Mouse (Mus musculus): Measurements from ENCODE around the gene Tmem145.
"Not testable (repeated sequence)": the region's sequence is repeated elsewhere in the genome, so short reads cannot be mapped to it uniquely, and the experiment has no call there.

Tmem145 gene

GRCm38 (mm10) chr7:25316532-25317445 lies 10.9 kb downstream of the Tmem145 start, which contains the start of gene Megf8:
Gene Megf8 (plus strand): TSS chr7:25317164.
- in situ Hi-C loops (cut with MboI; ENCODE audit: low sequenced_read_pairs): no loop called here

DNA sequence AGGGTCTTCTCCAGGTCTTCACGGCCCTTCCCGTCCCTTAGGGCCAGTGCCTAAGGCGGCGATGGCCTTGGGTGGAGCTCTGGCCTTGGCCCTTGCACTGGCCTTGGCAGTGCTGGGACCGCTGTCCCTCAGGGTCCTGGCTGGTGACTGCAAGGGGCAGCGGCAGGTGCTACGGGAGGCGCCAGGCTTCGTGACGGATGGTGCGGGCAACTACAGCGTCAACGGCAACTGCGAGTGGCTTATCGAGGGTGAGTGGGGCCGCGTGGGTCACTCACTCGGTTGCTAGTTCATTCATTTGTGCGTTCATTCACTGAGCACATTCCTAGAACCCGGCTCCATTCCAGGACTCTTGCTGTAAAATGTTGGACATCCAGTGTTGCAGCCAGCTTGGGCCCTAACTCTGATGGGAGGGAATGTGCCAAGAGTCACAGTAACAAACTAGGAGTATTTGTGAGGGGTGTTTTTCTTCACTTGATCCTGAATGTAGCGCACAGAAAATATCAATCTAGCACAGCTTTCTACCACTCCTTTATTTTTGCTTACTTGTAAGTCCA lies 11.6 kb downstream of the Tmem145 start:
- in situ Hi-C loops (cut with MboI; ENCODE audit: low sequenced_read_pairs): no loop called here

- in situ Hi-C loops (cut with MboI; ENCODE audit: low sequenced_read_pairs): no loop called here
Measured at GRCm38 (mm10) chr7:25322058-25322484, 16.2 kb downstream of the Tmem145 start.

DNA sequence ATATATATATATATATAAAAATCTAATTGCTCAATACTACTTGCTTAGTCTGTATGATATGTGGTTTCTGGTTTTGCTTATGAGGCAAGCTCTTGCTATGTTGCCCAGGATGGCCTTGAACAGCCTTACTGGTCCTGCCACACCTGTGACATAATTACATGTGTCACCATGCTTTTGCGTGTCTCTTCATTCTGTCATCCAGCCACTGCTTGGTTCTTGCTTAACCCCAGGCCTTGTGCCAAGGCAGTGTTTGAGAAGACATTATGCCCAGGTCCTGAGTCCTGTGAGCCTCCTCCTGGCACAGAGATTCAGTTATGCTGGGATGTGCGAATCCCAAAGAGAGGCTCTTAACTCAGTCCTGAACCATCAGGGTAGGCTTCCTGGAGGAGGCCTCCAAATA lies 17.3 kb downstream of the Tmem145 start:
- in situ Hi-C loops (cut with MboI; ENCODE audit: low sequenced_read_pairs): no loop called here

DNA sequence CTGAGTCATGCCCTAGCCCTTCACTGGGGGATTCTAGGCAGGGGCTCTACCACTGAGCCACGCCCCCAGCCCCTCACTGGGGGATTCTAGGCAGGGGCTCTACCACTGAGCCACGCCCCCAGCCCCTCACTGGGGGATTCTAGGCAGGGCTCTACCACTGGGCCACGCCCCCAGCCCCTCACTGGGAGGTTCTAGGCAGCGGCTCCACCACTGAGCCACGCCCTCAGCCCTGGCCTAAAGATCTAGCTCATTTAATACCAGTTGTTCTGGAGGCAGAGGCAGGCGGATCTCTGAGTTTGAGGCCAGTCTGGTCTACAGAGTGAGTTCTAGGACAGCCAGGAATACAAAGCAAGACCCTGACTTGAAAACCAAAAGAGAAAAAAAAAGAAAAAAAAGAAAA lies 19.5 kb downstream of the Tmem145 start:
- in situ Hi-C loops (cut with MboI; ENCODE audit: low sequenced_read_pairs): not testable (repeated sequence)

DNA sequence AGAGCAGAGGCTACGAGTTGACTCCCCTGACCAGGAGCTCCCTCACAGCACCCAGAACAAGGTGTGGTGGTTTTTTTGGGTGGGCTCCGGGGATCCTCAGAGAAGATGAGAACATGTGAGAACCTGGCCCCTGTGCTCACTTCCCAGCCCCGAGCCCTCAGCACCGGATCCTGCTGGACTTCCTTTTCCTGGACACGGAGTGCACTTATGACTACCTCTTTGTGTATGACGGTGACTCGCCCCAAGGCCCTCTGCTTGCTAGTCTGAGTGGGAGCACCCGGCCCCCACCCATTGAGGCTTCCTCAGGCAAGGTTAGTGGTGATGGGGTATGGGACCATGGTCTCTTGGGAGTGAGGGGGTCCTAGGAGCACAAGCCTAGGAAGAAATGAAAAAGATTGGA lies 20.3 kb downstream of the Tmem145 start:
- in situ Hi-C loops (cut with MboI; ENCODE audit: low sequenced_read_pairs): no loop called here

- in situ Hi-C loops (cut with MboI; ENCODE audit: low sequenced_read_pairs): no loop called here
Measured at GRCm38 (mm10) chr7:25333596-25334307, 27.8 kb downstream of the Tmem145 start.

- in situ Hi-C loops (cut with MboI; ENCODE audit: low sequenced_read_pairs): no loop called here
Measured at GRCm38 (mm10) chr7:25334472-25334871, 28.6 kb downstream of the Tmem145 start.

DNA sequence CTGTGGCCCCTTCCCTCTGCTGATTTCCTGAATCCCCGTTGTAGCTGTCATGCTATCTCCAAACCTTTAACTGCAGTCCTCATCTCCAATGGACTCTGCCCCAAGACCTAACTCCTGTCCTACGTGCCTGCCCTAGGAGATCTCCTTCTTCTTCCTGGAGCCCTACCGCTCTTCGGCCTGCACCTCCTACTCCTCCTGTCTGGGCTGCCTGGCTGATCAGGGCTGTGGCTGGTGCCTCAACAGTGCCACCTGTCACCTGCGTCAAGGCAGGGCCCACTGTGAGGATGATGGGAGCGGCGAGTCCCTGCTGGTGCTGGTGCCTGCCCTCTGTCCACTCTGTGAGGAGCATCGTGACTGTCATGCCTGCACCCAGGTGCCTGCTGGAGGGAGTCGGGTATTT lies 33.4 kb downstream of the Tmem145 start:
- in situ Hi-C loops (cut with MboI; ENCODE audit: low sequenced_read_pairs): no loop called here

DNA sequence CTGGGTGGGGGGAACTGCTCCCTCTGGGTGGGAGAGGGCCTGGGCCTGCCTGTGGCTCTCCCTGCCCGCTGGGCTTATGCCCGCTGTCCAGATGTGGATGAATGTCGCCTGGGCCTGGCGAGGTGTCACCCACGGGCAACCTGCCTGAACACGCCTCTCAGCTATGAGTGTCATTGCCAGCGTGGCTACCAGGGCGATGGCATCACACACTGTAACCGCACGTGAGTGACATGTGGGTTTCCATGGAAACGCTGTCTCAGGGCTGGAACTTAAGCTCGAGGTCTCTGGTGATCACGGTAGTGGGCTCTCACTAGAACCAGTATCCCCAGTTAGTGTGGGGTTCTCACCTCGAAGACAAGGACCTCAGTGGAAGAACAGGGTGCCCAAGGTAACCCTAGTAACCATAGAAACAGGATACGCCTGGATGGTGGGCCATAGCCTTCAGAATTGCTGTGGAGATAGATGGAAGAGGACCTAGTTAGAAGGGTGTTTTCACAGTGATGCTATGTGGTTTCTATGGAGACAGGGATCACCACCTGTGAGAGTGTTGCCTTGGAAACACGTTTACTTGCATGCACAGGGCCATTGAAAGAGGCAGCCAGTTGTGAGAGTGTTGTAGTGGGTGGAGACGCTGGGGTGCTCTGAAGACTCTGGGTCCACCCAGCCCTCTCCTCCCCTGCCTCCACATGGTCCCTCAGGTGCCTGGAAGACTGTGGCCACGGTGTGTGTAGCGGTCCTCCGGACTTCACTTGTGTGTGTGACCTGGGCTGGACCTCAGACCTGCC lies 35.3 kb downstream of the Tmem145 start:
- in situ Hi-C loops (cut with MboI; ENCODE audit: low sequenced_read_pairs): no loop called here

- in situ Hi-C loops (cut with MboI; ENCODE audit: low sequenced_read_pairs): no loop called here
Measured at GRCm38 (mm10) chr7:25348861-25349260, 43.0 kb downstream of the Tmem145 start.

- in situ Hi-C loops (cut with MboI; ENCODE audit: low sequenced_read_pairs): no loop called here
Measured at GRCm38 (mm10) chr7:25358721-25359206, 52.9 kb downstream of the Tmem145 start.

GRCm38 (mm10) chr7:25363151-25363550 lies 57.2 kb downstream of the Tmem145 start:
- in situ Hi-C loops (cut with MboI; ENCODE audit: low sequenced_read_pairs): no loop called here

DNA sequence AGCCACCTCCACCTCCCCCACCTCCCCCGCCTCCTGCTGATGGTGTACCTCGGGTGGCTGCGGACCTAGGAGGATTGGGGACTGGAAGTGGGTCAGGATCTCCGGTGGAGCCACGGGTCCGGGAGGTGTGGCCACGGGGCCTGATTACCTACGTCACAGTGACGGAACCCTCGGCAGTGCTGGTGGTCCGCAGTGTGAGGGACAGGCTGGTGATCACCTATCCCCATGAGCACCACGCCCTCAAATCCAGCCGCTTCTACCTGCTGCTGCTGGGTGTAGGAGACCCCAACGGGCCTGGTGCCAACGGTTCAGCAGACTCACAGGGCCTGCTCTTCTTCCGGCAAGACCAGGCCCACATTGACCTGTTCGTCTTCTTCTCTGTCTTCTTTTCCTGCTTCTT lies 57.7 kb downstream of the Tmem145 start:
- in situ Hi-C loops (cut with MboI; ENCODE audit: low sequenced_read_pairs): no loop called here

Measured in CH12F3 (cell line).